Mouse (Mus musculus): ENCODE measurements around the gene Hibch. TPM values are rescaled to one million over a fixed set of nuclear protein-coding genes. Genes with fewer than 3 reads are reported as not detected.
"Not testable (repeated sequence)": the region's sequence is repeated elsewhere in the genome, so short reads cannot be mapped to it uniquely, and the experiment has no call there.

Hibch gene
- polyA plus RNA-seq, 1 experiment from 2014 or later, result 25.0 TPM

GRCm38 (mm10) chr1:52909783-52910182 lies 65.1 kb downstream of the Hibch start:
- Histone ChIP-seq H3K4me1 (no peaks in the 10 kb centered on the region), H3K4me2 (replicated peaks) (no peak overlapping the region), H3K36me3 (0 out of 2 replicates have a peak, but pooled peaks cover 4% of the 10 kb centered on the region), H3K27ac (no peak overlapping the region), H3K9ac (no peak overlapping the region), H3K27me3 (no peaks in the 10 kb centered on the region), H3K4me3 (no peak overlapping the region), H3K9me3 (no peaks in the 10 kb centered on the region)
- no peak for ATAC-seq (ENCODE audit: insufficient number of reproducible peaks, insufficient read depth, low FRiP score, low TSS enrichment)
- 83% methylated on average over 3 of the region's 3 CpGs for WGBS

GRCm38 (mm10) chr1:52916655-52917054 lies 71.9 kb downstream of the Hibch start:
- WGBS, result 93% methylated on average over 2 of the region's 2 CpGs
- ATAC-seq (ENCODE audit: insufficient number of reproducible peaks, insufficient read depth, low FRiP score, low TSS enrichment), result no peak
- H3K27me3 ChIP-seq, result no peaks in the 10 kb centered on the region
- H3K9ac ChIP-seq, result no peak overlapping the region
- H3K4me1 ChIP-seq, result no peaks in the 10 kb centered on the region
- H3K27ac ChIP-seq, result no peak overlapping the region
- no peaks in the 10 kb centered on the region for H3K36me3 ChIP-seq
- H3K9me3 ChIP-seq, result no peaks in the 10 kb centered on the region
- no peak overlapping the region for H3K4me2 ChIP-seq (replicated peaks)
- no peak overlapping the region for H3K4me3 ChIP-seq

- not testable (repeated sequence) for H3K4me3 ChIP-seq; H3K27me3 ChIP-seq; H3K27ac ChIP-seq; H3K9ac ChIP-seq; H3K4me2 ChIP-seq (replicated peaks); H3K36me3 ChIP-seq; H3K9me3 ChIP-seq; H3K4me1 ChIP-seq; ATAC-seq (ENCODE audit: insufficient number of reproducible peaks, insufficient read depth, low FRiP score, low TSS enrichment)
These were observed 74.2 kb downstream of the Hibch start for GRCm38 (mm10) chr1:52918897-52919296.

- not testable (repeated sequence) for H3K9ac ChIP-seq; H3K36me3 ChIP-seq; H3K27ac ChIP-seq; H3K4me1 ChIP-seq; ATAC-seq (ENCODE audit: insufficient number of reproducible peaks, insufficient read depth, low FRiP score, low TSS enrichment); H3K27me3 ChIP-seq; H3K4me2 ChIP-seq (replicated peaks); H3K9me3 ChIP-seq; H3K4me3 ChIP-seq
- 57% methylated on average over 1 of the region's 1 CpGs for WGBS
These were observed 79.8 kb downstream of the Hibch start for GRCm38 (mm10) chr1:52924482-52924881.

GRCm38 (mm10) chr1:52934494-52934893 lies 89.8 kb downstream of the Hibch start:
- no peaks in the 10 kb centered on the region for H3K4me1 ChIP-seq
- no peak for ATAC-seq (ENCODE audit: insufficient number of reproducible peaks, insufficient read depth, low FRiP score, low TSS enrichment)
- 85% methylated on average over 5 of the region's 5 CpGs for WGBS

GRCm38 (mm10) chr1:52939021-52939420 lies 94.3 kb downstream of the Hibch start:
- ATAC-seq (ENCODE audit: insufficient number of reproducible peaks, insufficient read depth, low FRiP score, low TSS enrichment), result no peak
- 97% methylated on average over 1 of the region's 1 CpGs for WGBS

More at GRCm38 (mm10) chr1:52934494-52934893, 89.8 kb downstream of the Hibch start:
- no peak overlapping the region for H3K9ac ChIP-seq
- no peaks in the 10 kb centered on the region for H3K36me3 ChIP-seq
- no peak overlapping the region for H3K4me3 ChIP-seq
- H3K27me3 ChIP-seq, result no peaks in the 10 kb centered on the region
- no peak overlapping the region for H3K27ac ChIP-seq
- no peak overlapping the region for H3K4me2 ChIP-seq (replicated peaks)
- peaks cover 4% of the 10 kb centered on the region; the same call in 1 of the 2 replicates for H3K9me3 ChIP-seq

GRCm38 (mm10) chr1:52947895-52948294 lies 103.2 kb downstream of the Hibch start:
- no peaks in the 10 kb centered on the region for H3K27me3 ChIP-seq
- no peaks in the 10 kb centered on the region for H3K9me3 ChIP-seq
- H3K9ac ChIP-seq, result no peak overlapping the region
- WGBS, result 87% methylated on average over 5 of the region's 5 CpGs
- H3K36me3 ChIP-seq, result no peaks in the 10 kb centered on the region
- ATAC-seq (ENCODE audit: insufficient number of reproducible peaks, insufficient read depth, low FRiP score, low TSS enrichment), result no peak
- H3K4me3 ChIP-seq, result no peak overlapping the region
- no peak overlapping the region for H3K4me2 ChIP-seq (replicated peaks)
- no peak overlapping the region for H3K27ac ChIP-seq
- H3K4me1 ChIP-seq, result peaks cover 3% of the 10 kb centered on the region; the same call in 1 of the 2 replicates

More at GRCm38 (mm10) chr1:52939021-52939420, 94.3 kb downstream of the Hibch start:
- H3K9ac ChIP-seq, result no peak overlapping the region
- H3K9me3 ChIP-seq, result peaks cover 4% of the 10 kb centered on the region; the same call in 1 of the 2 replicates
- no peak overlapping the region for H3K27ac ChIP-seq
- H3K4me3 ChIP-seq, result no peak overlapping the region
- no peak overlapping the region for H3K4me2 ChIP-seq (replicated peaks)
- no peaks in the 10 kb centered on the region for H3K27me3 ChIP-seq
- no peaks in the 10 kb centered on the region for H3K36me3 ChIP-seq
- no peaks in the 10 kb centered on the region for H3K4me1 ChIP-seq

GRCm38 (mm10) chr1:52951146-52951868 lies 106.6 kb downstream of the Hibch start:
- H3K27me3 ChIP-seq, result 0 out of 2 replicates have a peak, but pooled peaks cover 3% of the 10 kb centered on the region
- no peak overlapping the region for H3K27ac ChIP-seq
- no peak overlapping the region for H3K4me3 ChIP-seq
- WGBS, result 40% methylated on average over 5 of the region's 5 CpGs
- ATAC-seq (ENCODE audit: insufficient number of reproducible peaks, insufficient read depth, low FRiP score, low TSS enrichment), result no peak
- no peaks in the 10 kb centered on the region for H3K9me3 ChIP-seq
- H3K36me3 ChIP-seq, result no peaks in the 10 kb centered on the region
- no peak overlapping the region for H3K4me2 ChIP-seq (replicated peaks)
- peaks cover 10% of the 10 kb centered on the region for H3K4me1 ChIP-seq
- no peak overlapping the region for H3K9ac ChIP-seq

GRCm38 (mm10) chr1:52952143-52952542 lies 107.4 kb downstream of the Hibch start:
- Histone ChIP-seq H3K4me2 (replicated peaks) (peak overlapping the region; percentile 97), H3K27me3 (0 out of 2 replicates have a peak, but pooled peaks cover 3% of the 10 kb centered on the region), H3K9me3 (no peaks in the 10 kb centered on the region), H3K4me3 (peak overlapping the region; percentile 60), H3K4me1 (peaks cover 10% of the 10 kb centered on the region), H3K9ac (no peak overlapping the region; the same call in 1 of the 2 replicates), H3K27ac (no peak overlapping the region), H3K36me3 (no peaks in the 10 kb centered on the region)
- ATAC-seq (ENCODE audit: insufficient number of reproducible peaks, insufficient read depth, low FRiP score, low TSS enrichment), result no peak
- 4% methylated on average over 5 of the region's 5 CpGs for WGBS

- peak overlapping the region; percentile 97 for H3K4me2 ChIP-seq (replicated peaks)
- no peak overlapping the region for H3K27ac ChIP-seq
- under 1% methylated on average over 47 of the region's 47 CpGs for WGBS
- H3K4me1 ChIP-seq, result peaks cover 10% of the 10 kb centered on the region
- peak overlapping the region; percentile 60 for H3K4me3 ChIP-seq
- H3K27me3 ChIP-seq, result 0 out of 2 replicates have a peak, but pooled peaks cover 3% of the 10 kb centered on the region
- H3K9me3 ChIP-seq, result no peaks in the 10 kb centered on the region
- peak overlapping the region; percentile 64 for H3K9ac ChIP-seq
- no peaks in the 10 kb centered on the region for H3K36me3 ChIP-seq
- peak; percentile 64 for ATAC-seq (ENCODE audit: insufficient number of reproducible peaks, insufficient read depth, low FRiP score, low TSS enrichment)
These were observed 108.0 kb downstream of the Hibch start for GRCm38 (mm10) chr1:52952551-52953397.

GRCm38 (mm10) chr1:52953548-52953947 lies 108.8 kb downstream of the Hibch start:
- H3K27me3 ChIP-seq, result 0 out of 2 replicates have a peak, but pooled peaks cover 3% of the 10 kb centered on the region
- peaks cover 10% of the 10 kb centered on the region for H3K4me1 ChIP-seq
- H3K27ac ChIP-seq, result no peak overlapping the region
- WGBS, result 9% methylated on average over 4 of the region's 4 CpGs
- H3K4me3 ChIP-seq, result peak overlapping the region; percentile 60; the same call in 1 of the 2 replicates
- peak overlapping the region; percentile 97 for H3K4me2 ChIP-seq (replicated peaks)
- H3K36me3 ChIP-seq, result no peaks in the 10 kb centered on the region
- H3K9me3 ChIP-seq, result no peaks in the 10 kb centered on the region
- no peak for ATAC-seq (ENCODE audit: insufficient number of reproducible peaks, insufficient read depth, low FRiP score, low TSS enrichment)
- no peak overlapping the region for H3K9ac ChIP-seq

Measured in embryonic facial prominence, embryonic 12.5 days (tissue).